Mouse (Mus musculus): Measurements from ENCODE around the gene Gm21117.
"Not testable (repeated sequence)": the region's sequence is repeated elsewhere in the genome, so short reads cannot be mapped to it uniquely, and the experiment has no call there.

Gm21117 gene

GRCm38 (mm10) chrY:51124920-51125319 is at the start of gene Gm21117:
Gene Gm21117 (plus strand): TSS chrY:51125220.
- not testable (repeated sequence) for DNase-seq (ENCODE audit: low read depth in 1 of 2, low spot score in 2 of 2)

Data from monocyte, adult 2 months (primary cell).